Mouse (Mus musculus): ENCODE measurements around the gene Inafm1. TPM values are rescaled to one million over a fixed set of nuclear protein-coding genes. Genes with fewer than 3 reads are reported as not detected.
"Not testable (repeated sequence)": the region's sequence is repeated elsewhere in the genome, so short reads cannot be mapped to it uniquely, and the experiment has no call there.

Gene Inafm1
- polyA plus RNA-seq, 1 experiment from 2014 or later: 16.4 TPM

DNA sequence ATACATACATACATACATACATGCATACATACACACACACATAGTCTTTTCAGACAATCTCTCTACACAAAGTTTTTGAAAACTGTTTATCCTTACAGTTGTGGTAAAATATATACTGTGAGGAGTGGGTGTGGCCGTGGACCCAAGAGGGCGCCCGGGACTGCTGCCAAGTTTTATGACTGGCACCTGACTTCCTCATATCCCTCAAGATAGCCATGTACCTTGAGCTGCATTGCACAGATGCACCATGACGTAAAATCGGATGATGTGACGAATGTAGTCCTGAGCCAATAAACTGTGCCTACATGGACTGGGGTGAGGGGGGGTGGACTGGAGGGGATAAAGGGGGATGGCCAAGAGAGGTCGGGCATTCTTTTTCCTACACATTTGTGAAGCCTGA, 6.8 kb downstream of the Inafm1 start:
- WGBS: 87% methylated on average over 7 of the region's 7 CpGs
- H3K9me3 ChIP-seq (ENCODE audit: low read length); H3K36me3 ChIP-seq (ENCODE audit: insufficient read depth, low read length); H3K9ac ChIP-seq (replicated peaks; ENCODE audit: low read length); ATAC-seq (ENCODE audit: low FRiP score, low TSS enrichment); H3K27me3 ChIP-seq (ENCODE audit: insufficient read depth, low read length); H3K4me3 ChIP-seq (ENCODE audit: low read length); H3K4me1 ChIP-seq (ENCODE audit: insufficient read depth, low read length); H3K4me2 ChIP-seq (replicated peaks; ENCODE audit: low read depth, low read length); H3K27ac ChIP-seq (ENCODE audit: low read length): not testable (repeated sequence)

GRCm38 (mm10) chr7:16265856-16266255, 7.6 kb downstream of the Inafm1 start:
- Histone ChIP-seq H3K4me2 (replicated peaks; ENCODE audit: low read depth, low read length) (no peak overlapping the region), H3K27me3 (ENCODE audit: insufficient read depth, low read length) (no peaks in the 10 kb centered on the region), H3K27ac (ENCODE audit: low read length) (no peak overlapping the region), H3K36me3 (ENCODE audit: insufficient read depth, low read length) (no peaks in the 10 kb centered on the region), H3K4me3 (ENCODE audit: low read length) (no peak overlapping the region), H3K9me3 (ENCODE audit: low read length) (peaks cover 7% of the 10 kb centered on the region; the same call in 1 of the 2 replicates), H3K9ac (replicated peaks; ENCODE audit: low read length) (no peak overlapping the region), H3K4me1 (ENCODE audit: insufficient read depth, low read length) (no peaks in the 10 kb centered on the region)
- no peak for ATAC-seq (ENCODE audit: low FRiP score, low TSS enrichment)
- WGBS: 87% methylated on average over 11 of the region's 11 CpGs

DNA sequence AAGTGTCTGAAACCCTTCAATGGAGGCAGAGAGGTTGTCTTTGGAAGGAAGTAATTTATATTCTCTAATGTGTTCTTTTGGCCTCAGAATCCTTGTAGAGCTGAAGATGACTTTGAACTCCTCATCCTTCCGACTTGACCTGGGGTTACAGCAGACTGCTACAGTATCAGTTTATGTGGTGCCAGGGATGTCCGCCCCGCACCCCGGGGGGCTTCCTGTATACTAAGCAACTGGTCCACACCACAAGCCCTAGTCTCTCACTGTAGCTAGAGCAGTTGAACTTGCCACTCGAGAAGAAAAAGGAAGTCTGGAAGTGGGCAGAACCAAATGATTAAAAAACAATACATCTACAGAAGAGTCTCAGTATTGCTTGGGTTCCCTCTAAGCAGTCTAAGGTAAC, 9.6 kb downstream of the Inafm1 start:
- no peak overlapping the region for H3K4me3 ChIP-seq (ENCODE audit: low read length)
- WGBS: 83% methylated on average over 5 of the region's 5 CpGs
- peaks cover 7% of the 10 kb centered on the region; the same call in 1 of the 2 replicates for H3K9me3 ChIP-seq (ENCODE audit: low read length)
- ATAC-seq (ENCODE audit: low FRiP score, low TSS enrichment): no peak
- H3K4me2 ChIP-seq (replicated peaks; ENCODE audit: low read depth, low read length): no peak overlapping the region
- H3K4me1 ChIP-seq (ENCODE audit: insufficient read depth, low read length): no peaks in the 10 kb centered on the region
- H3K36me3 ChIP-seq (ENCODE audit: insufficient read depth, low read length): no peaks in the 10 kb centered on the region
- H3K27ac ChIP-seq (ENCODE audit: low read length): no peak overlapping the region
- no peaks in the 10 kb centered on the region for H3K27me3 ChIP-seq (ENCODE audit: insufficient read depth, low read length)
- no peak overlapping the region for H3K9ac ChIP-seq (replicated peaks; ENCODE audit: low read length)

DNA sequence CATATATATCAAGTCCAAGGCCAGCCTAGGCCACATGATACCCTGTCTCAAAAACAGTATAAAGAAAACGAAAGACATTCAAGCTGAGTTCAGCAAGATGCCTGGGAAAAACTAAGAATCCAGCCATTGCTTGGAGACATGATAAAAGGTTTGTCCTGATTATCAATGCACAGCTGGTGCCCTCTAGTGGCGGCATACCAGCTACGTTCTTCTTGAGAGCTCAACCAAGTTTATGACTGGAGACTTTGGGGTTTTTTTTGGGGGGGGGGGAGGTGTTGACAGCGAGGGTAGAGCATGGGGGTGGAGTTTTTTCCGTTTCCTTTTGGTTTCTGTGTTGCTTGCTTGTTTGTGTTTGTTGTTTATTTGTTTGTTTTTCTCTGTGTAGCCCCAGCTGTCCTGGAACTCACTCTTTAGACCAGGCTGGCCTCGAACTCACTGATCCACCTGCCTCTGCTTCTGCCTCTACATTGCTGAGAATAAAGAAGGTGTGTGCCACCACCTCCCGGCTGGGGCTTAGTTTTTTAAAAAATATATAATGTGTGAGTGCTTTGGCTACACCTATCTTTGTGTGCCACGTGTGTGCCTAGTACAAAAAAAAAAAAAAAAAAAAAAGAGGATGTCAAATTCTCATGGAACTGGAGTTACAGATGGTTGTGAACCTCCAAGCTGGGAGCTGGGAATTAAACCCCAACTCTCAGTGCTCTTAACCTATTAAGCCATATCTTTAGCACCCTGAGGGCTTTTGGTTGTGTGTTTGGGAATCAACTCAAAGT, 10.2 kb downstream of the Inafm1 start:
- ATAC-seq (ENCODE audit: low FRiP score, low TSS enrichment): no peak

DNA sequence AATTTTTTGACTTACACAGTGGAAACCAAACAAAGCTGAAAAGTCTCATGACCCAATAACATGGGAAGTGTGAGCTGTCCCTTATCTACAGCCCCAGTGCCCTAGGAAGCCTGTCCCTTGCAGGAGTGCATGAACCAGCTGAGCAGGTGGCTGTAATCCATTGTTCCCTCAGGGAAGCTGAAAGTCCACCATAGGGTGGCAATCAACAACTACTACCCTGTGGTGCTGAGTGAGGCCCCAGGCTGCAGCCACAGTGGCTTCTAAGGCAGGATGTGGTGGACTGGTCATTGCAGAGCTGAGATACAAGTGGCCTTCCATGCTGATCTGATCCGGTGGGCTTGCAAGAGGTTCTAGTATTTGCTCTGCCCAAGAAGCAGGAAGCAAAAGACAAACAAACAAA, 12.3 kb downstream of the Inafm1 start:
- Histone ChIP-seq H3K27me3 (ENCODE audit: insufficient read depth, low read length) (no peaks in the 10 kb centered on the region), H3K36me3 (ENCODE audit: insufficient read depth, low read length) (no peaks in the 10 kb centered on the region), H3K9me3 (ENCODE audit: low read length) (peaks cover 7% of the 10 kb centered on the region; the same call in 1 of the 2 replicates), H3K27ac (ENCODE audit: low read length) (no peak overlapping the region), H3K4me1 (ENCODE audit: insufficient read depth, low read length) (no peaks in the 10 kb centered on the region), H3K9ac (replicated peaks; ENCODE audit: low read length) (no peak overlapping the region), H3K4me2 (replicated peaks; ENCODE audit: low read depth, low read length) (no peak overlapping the region), H3K4me3 (ENCODE audit: low read length) (no peak overlapping the region)
- ATAC-seq (ENCODE audit: low FRiP score, low TSS enrichment): no peak
- WGBS: 79% methylated on average over 1 of the region's 1 CpGs

More for the DNA sequence above, 10.2 kb downstream of the Inafm1 start:
- Histone ChIP-seq H3K4me2 (replicated peaks; ENCODE audit: low read depth, low read length) (no peak overlapping the region), H3K9me3 (ENCODE audit: low read length) (peaks cover 7% of the 10 kb centered on the region; the same call in 1 of the 2 replicates), H3K36me3 (ENCODE audit: insufficient read depth, low read length) (no peaks in the 10 kb centered on the region), H3K27me3 (ENCODE audit: insufficient read depth, low read length) (no peaks in the 10 kb centered on the region), H3K9ac (replicated peaks; ENCODE audit: low read length) (no peak overlapping the region), H3K4me3 (ENCODE audit: low read length) (no peak overlapping the region), H3K27ac (ENCODE audit: low read length) (no peak overlapping the region), H3K4me1 (ENCODE audit: insufficient read depth, low read length) (no peaks in the 10 kb centered on the region)
- 27% methylated on average over 8 of the region's 8 CpGs for WGBS

DNA sequence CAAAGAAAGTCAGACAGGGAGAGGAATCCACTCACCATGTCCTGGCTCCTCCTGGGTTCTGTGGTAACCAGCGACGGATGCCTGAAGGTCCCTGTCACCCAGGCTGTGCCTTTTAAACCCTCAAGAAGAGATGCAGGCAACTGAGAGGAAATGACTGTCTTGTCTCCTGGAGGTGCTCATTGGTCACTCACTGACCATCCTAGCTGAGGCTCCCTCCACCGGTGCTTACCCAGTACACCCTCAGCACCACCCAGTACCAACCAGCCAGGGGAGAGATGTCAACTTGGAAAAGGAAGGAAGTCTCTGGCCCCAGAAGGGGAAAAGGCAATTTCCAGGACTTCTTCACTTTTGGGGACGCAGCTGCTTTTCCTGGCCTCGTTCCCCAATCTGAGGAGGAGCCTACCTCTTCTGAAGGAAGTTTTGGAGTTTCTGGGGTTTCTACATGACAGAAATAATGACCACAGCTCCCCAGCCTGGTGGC, 14.3 kb downstream of the Inafm1 start, which contains the start of gene C5ar1:
TSS of gene C5ar1 (minus strand) at position 431 of the 481 bp plus-strand sequence.
- no peak for ATAC-seq (ENCODE audit: low FRiP score, low TSS enrichment)
- H3K4me2 ChIP-seq (replicated peaks; ENCODE audit: low read depth, low read length): no peak within 1 kb of the TSS
- no peak within 1 kb of the TSS for H3K27ac ChIP-seq (ENCODE audit: low read length)
- no peaks in the 10 kb centered on the region for H3K4me1 ChIP-seq (ENCODE audit: insufficient read depth, low read length)
- no peak within 1 kb of the TSS for H3K9ac ChIP-seq (replicated peaks; ENCODE audit: low read length)
- H3K36me3 ChIP-seq (ENCODE audit: insufficient read depth, low read length): no peaks in the 10 kb centered on the region
- no peaks in the 10 kb centered on the region for H3K27me3 ChIP-seq (ENCODE audit: insufficient read depth, low read length)
- H3K4me3 ChIP-seq (ENCODE audit: low read length): no peak within 1 kb of the TSS
- H3K9me3 ChIP-seq (ENCODE audit: low read length): no peaks in the 10 kb centered on the region
- WGBS: 86% methylated on average over 5 of the region's 5 CpGs

DNA sequence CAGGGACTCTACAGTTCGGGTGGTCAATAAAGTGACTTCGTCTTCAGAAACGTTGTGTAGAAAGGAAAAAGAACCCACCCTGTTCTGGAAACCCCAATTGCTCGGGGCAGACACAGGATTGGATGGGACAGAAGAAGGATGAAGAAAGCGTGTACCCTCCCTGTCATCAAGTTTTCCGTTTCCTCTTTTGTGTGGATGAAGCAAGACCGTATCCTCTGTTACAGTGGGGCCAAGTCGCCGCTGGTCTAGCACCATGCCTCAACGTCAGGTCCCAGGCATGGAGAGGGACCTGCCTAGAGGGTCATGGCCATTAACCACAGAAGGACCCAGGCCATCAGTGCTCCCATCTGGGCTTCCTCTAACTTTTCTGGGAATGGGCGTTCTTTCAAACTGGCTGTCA, 15.6 kb downstream of the Inafm1 start:
- 85% methylated on average over 11 of the region's 11 CpGs for WGBS
- Histone ChIP-seq H3K4me3 (ENCODE audit: low read length) (no peak overlapping the region), H3K4me1 (ENCODE audit: insufficient read depth, low read length) (no peaks in the 10 kb centered on the region), H3K27ac (ENCODE audit: low read length) (no peak overlapping the region), H3K9me3 (ENCODE audit: low read length) (no peaks in the 10 kb centered on the region), H3K9ac (replicated peaks; ENCODE audit: low read length) (no peak overlapping the region), H3K36me3 (ENCODE audit: insufficient read depth, low read length) (no peaks in the 10 kb centered on the region), H3K27me3 (ENCODE audit: insufficient read depth, low read length) (no peaks in the 10 kb centered on the region), H3K4me2 (replicated peaks; ENCODE audit: low read depth, low read length) (no peak overlapping the region)
- no peak for ATAC-seq (ENCODE audit: low FRiP score, low TSS enrichment)

- not testable (repeated sequence) for H3K9me3 ChIP-seq (ENCODE audit: low read length); H3K9ac ChIP-seq (replicated peaks; ENCODE audit: low read length); ATAC-seq (ENCODE audit: low FRiP score, low TSS enrichment); H3K27me3 ChIP-seq (ENCODE audit: insufficient read depth, low read length); H3K4me2 ChIP-seq (replicated peaks; ENCODE audit: low read depth, low read length); H3K4me3 ChIP-seq (ENCODE audit: low read length); H3K4me1 ChIP-seq (ENCODE audit: insufficient read depth, low read length); H3K27ac ChIP-seq (ENCODE audit: low read length); H3K36me3 ChIP-seq (ENCODE audit: insufficient read depth, low read length)
- 80% methylated on average over 4 of the region's 4 CpGs for WGBS
Measured at GRCm38 (mm10) chr7:16255963-16256362, 17.5 kb downstream of the Inafm1 start.

DNA sequence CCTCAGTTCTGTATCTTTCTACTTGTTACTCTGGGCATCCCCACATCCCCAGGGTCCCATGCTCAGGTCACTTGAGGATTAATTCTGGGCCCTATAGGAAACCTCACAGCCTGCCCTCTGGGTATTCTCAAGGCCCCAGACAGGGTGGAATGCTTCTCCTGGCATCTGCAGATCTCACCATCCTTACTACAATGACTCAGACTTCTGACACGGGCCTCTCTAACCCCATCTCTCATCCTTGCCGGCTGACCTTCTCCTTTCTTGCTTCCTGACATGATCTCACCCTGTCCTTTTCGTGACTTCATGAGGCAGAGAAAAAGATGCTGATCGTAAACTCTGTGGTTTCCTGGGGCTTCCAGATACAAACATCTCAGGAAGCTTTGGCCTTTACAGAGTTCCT, 19.2 kb downstream of the Inafm1 start:
- no peaks in the 10 kb centered on the region for H3K4me1 ChIP-seq (ENCODE audit: insufficient read depth, low read length)
- no peak for ATAC-seq (ENCODE audit: low FRiP score, low TSS enrichment)
- H3K9me3 ChIP-seq (ENCODE audit: low read length): no peaks in the 10 kb centered on the region
- 40% methylated on average over 4 of the region's 4 CpGs for WGBS
- no peaks in the 10 kb centered on the region for H3K36me3 ChIP-seq (ENCODE audit: insufficient read depth, low read length)
- no peak overlapping the region for H3K4me2 ChIP-seq (replicated peaks; ENCODE audit: low read depth, low read length)
- H3K9ac ChIP-seq (replicated peaks; ENCODE audit: low read length): no peak overlapping the region
- H3K27ac ChIP-seq (ENCODE audit: low read length): no peak overlapping the region
- H3K4me3 ChIP-seq (ENCODE audit: low read length): no peak overlapping the region
- H3K27me3 ChIP-seq (ENCODE audit: insufficient read depth, low read length): no peaks in the 10 kb centered on the region

DNA sequence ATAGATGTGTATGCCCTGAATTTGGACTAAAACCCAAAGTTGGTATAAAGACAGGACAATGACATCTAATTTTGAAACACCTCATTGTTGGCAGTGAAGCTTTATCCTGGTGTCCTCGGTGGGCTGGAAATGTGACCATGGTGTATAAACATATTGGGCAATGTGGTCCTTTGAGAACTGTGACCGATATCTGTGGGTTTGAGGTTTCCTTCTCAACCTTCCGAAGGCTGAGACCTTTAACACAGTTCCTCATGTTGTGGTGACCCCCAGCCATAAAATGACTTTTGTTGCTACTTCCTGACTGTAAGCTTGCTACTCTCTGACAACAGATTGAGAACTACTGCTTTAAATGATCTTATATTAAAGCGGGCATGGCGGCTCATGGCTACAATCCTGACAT, 22.7 kb downstream of the Inafm1 start:
- H3K9ac ChIP-seq (replicated peaks; ENCODE audit: low read length): no peak overlapping the region
- H3K27me3 ChIP-seq (ENCODE audit: insufficient read depth, low read length): no peaks in the 10 kb centered on the region
- H3K9me3 ChIP-seq (ENCODE audit: low read length): no peaks in the 10 kb centered on the region
- H3K27ac ChIP-seq (ENCODE audit: low read length): no peak overlapping the region
- no peak for ATAC-seq (ENCODE audit: low FRiP score, low TSS enrichment)
- no peaks in the 10 kb centered on the region for H3K36me3 ChIP-seq (ENCODE audit: insufficient read depth, low read length)
- H3K4me2 ChIP-seq (replicated peaks; ENCODE audit: low read depth, low read length): no peak overlapping the region
- 83% methylated on average over 5 of the region's 5 CpGs for WGBS
- no peaks in the 10 kb centered on the region for H3K4me1 ChIP-seq (ENCODE audit: insufficient read depth, low read length)
- no peak overlapping the region for H3K4me3 ChIP-seq (ENCODE audit: low read length)

All from kidney, embryonic 16.5 days (tissue).